Mouse (Mus musculus) hindbrain, postnatal 0 days (tissue): ENCODE measurements at regions not wholly inside any gene's neighbourhood (a gene's known extent, or its start where the extent isn't known, plus 50 kb on each side); places are given as distances from the start of the nearest gene placed in this dataset.

ENCODE experiments used
- ATAC-seq: fragments of 200-750 bp; cut with Nextera tagmentation; 2 replicates; pipeline ENCODE4 v1.8.0; 2017; ENCODE audit warnings: mild to moderate bottlenecking, moderate TSS enrichment, moderate library complexity
- DNase-seq: peaks from one replicate; pipeline ENCODE4 v3.0.0-alpha.2; 2015; ENCODE audit warnings: low spot score
- H3K27ac ChIP-seq: fragments of 300-500 bp; sonication (generic); 2 replicates; pipeline ENCODE4 v1.5.1; 2014; ENCODE audit warnings: mild to moderate bottlenecking
- H3K27me3 ChIP-seq: fragments of 300-500 bp; sonication (generic); 2 replicates; pipeline ENCODE4 v1.6.1; 2014; ENCODE audit warnings: low read length, mixed read lengths; ENCODE audit not compliant: insufficient read depth
- H3K36me3 ChIP-seq: fragments of 300-500 bp; sonication (generic); 2 replicates; pipeline ENCODE4 v1.6.1; 2014; ENCODE audit warnings: low read length, mixed read lengths; ENCODE audit not compliant: insufficient read depth
- H3K4me1 ChIP-seq: fragments of 300-500 bp; sonication (generic); 2 replicates; pipeline ENCODE4 v1.6.1; 2014; ENCODE audit warnings: antibody characterized with exemption, low read length, mixed read lengths; ENCODE audit not compliant: insufficient read depth
- H3K4me2 ChIP-seq: fragments of 300-500 bp; sonication (generic); 2 replicates; pipeline ENCODE4 v1.6.1; 2014; ENCODE audit warnings: low read depth, mild to moderate bottlenecking, low read length, moderate library complexity, mixed read lengths
- H3K4me3 ChIP-seq: fragments of 300-500 bp; sonication (generic); 2 replicates; pipeline ENCODE4 v1.5.1; 2014; ENCODE audit warnings: low read length
- H3K9ac ChIP-seq: fragments of 300-500 bp; sonication (generic); replicated peaks from 2 replicates; pipeline ENCODE4 v1.6.1; 2014; ENCODE audit warnings: mild to moderate bottlenecking, low read length, moderate library complexity, mixed read lengths
- H3K9me3 ChIP-seq: fragments of 300-500 bp; sonication (generic); 2 replicates; pipeline ENCODE4 v1.6.1; 2016; ENCODE audit warnings: low read length, mixed read lengths
- CTCF ChIP-seq: IDR thresholded peaks from 2 replicates; pipeline ENCODE4 v1.5.1; 2016; ENCODE audit warnings: antibody characterized with exemption, control low read depth, low read depth
- WGBS: fragments of 180-500 bp; shearing (Covaris S2); extraction: QIAGEN DNeasy Blood & Tissue Kit; methylation state at CpG from one replicate; pipeline ENCODE4 v1.1.7; 2014; 5-methylcytosine and 5-hydroxymethylcytosine counted together

- Histone ChIP-seq H3K9ac (no peak overlapping the region), H3K36me3 (no peaks in the 10 kb centered on the region), H3K4me2 (no peak overlapping the region), H3K27me3 (no peaks in the 10 kb centered on the region), H3K4me3 (no peak overlapping the region), H3K9me3 (no peaks in the 10 kb centered on the region), H3K27ac (no peak overlapping the region), H3K4me1 (no peaks in the 10 kb centered on the region)
- DNase-seq: no peak
- TF ChIP-seq CTCF: no peak
- ATAC-seq: no peak
- 92% methylated on average over 3 of the region's 3 CpGs for WGBS
Measured at GRCm38 (mm10) chr3:136471693-136472092, 145.8 kb upstream of the Bank1 start.

GRCm38 (mm10) chr3:136462747-136463146 lies 136.9 kb upstream of the Bank1 start:
- 84% methylated on average over 3 of the region's 3 CpGs for WGBS

GRCm38 (mm10) chr3:136456471-136457117 lies 130.7 kb upstream of the Bank1 start:
- Histone ChIP-seq H3K4me1 (no peaks in the 10 kb centered on the region), H3K9me3 (no peaks in the 10 kb centered on the region), H3K36me3 (no peaks in the 10 kb centered on the region), H3K27ac (no peak overlapping the region), H3K27me3 (no peaks in the 10 kb centered on the region), H3K4me3 (no peak overlapping the region), H3K4me2 (no peak overlapping the region), H3K9ac (no peak overlapping the region)
- DNase-seq (peak; percentile 67), ATAC-seq (peak; percentile 72)
- 54% methylated on average over 10 of the region's 10 CpGs for WGBS
- TF ChIP-seq CTCF: no peak

More at GRCm38 (mm10) chr3:136462747-136463146, 136.9 kb upstream of the Bank1 start:
- H3K4me2 ChIP-seq: no peak overlapping the region
- no peaks in the 10 kb centered on the region for H3K27me3 ChIP-seq
- ATAC-seq (no peak), DNase-seq (no peak)
- H3K4me3 ChIP-seq: no peak overlapping the region
- no peaks in the 10 kb centered on the region for H3K36me3 ChIP-seq
- no peaks in the 10 kb centered on the region for H3K4me1 ChIP-seq
- no peaks in the 10 kb centered on the region for H3K9me3 ChIP-seq
- H3K27ac ChIP-seq: no peak overlapping the region
- H3K9ac ChIP-seq: no peak overlapping the region
- no peak for TF ChIP-seq CTCF

DNA sequence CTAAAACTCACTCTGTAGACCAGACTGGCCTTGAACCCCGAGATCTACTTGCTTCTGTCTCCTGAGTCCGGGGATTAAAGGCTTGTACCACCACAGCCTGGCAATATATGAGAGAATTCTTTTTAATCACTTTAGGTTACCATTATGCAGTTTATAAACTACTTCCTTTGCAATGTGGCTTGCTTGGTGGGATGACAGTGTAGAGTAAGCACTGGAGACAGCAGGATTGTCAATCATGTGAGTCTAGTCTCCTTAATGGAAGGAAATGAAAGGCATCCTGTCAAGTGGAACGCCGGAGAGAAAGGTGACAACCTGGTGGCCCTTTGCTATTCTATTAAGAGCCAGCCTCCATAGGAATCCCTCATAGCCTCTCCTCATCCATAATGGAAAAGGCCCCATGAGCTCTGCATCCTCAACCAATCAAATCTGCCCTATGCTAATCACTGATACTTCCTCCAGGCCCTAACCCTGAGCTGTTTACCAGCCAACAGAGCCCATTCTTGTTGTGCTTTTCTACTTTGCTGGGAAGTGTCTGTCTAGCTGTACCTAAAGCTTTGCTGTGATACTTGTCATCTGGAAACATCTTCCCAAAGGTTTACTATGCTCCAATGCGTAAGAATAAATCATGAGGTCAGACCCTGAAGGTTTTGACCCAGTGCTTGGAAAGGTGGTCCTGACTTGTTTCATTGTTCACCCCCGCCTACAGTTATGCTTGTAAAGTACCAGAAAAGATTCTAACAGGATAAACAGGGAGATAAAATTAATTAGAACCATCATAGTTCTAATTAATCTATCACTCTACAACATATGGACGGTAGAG lies 130.0 kb upstream of the Bank1 start:
- no peak overlapping the region for H3K4me2 ChIP-seq
- no peak for TF ChIP-seq CTCF
- 47% methylated on average over 7 of the region's 7 CpGs for WGBS
- DNase-seq (no peak), ATAC-seq (no peak)
- no peaks in the 10 kb centered on the region for H3K9me3 ChIP-seq
- H3K27me3 ChIP-seq: no peaks in the 10 kb centered on the region
- H3K27ac ChIP-seq: no peak overlapping the region
- H3K9ac ChIP-seq: no peak overlapping the region
- no peaks in the 10 kb centered on the region for H3K36me3 ChIP-seq
- H3K4me1 ChIP-seq: no peaks in the 10 kb centered on the region
- H3K4me3 ChIP-seq: no peak overlapping the region

GRCm38 (mm10) chr3:136454967-136455366 lies 129.1 kb upstream of the Bank1 start:
- no peak for ATAC-seq

DNA sequence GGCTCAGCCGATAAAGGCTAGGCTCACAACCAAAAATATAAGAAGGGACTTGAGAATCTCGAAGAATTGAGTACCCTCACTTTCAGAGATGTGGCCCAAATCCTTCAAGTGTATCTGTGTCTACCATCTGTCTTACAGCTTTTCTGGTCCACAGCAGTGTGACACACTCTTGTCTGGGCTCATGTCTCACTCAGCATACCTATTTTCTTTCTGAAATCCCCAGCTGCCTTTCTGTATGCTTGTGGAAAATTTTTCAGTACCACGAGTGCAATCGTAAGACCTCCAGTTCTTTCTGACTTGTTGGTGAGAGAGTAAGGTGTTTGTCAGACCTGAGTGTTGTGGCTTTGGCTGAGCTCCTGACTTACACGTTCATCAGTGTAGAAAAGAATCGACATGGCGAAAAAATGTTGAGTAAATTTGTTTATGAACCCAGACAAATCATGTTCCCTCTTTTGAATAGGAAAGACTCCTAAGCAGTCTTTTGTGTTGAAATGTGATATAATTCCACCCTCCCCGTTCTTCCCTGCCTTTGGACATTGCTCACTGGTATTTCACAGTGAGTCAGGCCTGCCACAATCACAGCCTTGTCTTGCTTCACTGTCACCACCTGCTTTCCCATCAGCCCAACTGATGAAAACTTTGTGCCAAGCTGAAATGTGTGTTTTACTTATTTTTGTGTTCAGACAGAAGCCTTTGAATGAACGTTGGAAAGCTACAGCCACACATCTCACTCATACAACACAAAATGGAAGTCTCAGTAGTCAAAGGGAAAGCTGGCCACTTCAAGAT lies 125.3 kb upstream of the Bank1 start:
- no peak for TF ChIP-seq CTCF
- H3K4me2 ChIP-seq: no peak overlapping the region
- ATAC-seq (no peak), DNase-seq (no peak)
- no peaks in the 10 kb centered on the region for H3K36me3 ChIP-seq
- no peaks in the 10 kb centered on the region for H3K9me3 ChIP-seq
- no peak overlapping the region for H3K4me3 ChIP-seq
- no peak overlapping the region for H3K9ac ChIP-seq
- no peaks in the 10 kb centered on the region for H3K27me3 ChIP-seq
- no peaks in the 10 kb centered on the region for H3K4me1 ChIP-seq
- 78% methylated on average over 9 of the region's 9 CpGs for WGBS
- no peak overlapping the region for H3K27ac ChIP-seq

More at GRCm38 (mm10) chr3:136454967-136455366, 129.1 kb upstream of the Bank1 start:
- H3K27ac ChIP-seq: no peak overlapping the region
- H3K4me1 ChIP-seq: no peaks in the 10 kb centered on the region
- H3K36me3 ChIP-seq: no peaks in the 10 kb centered on the region
- no peak overlapping the region for H3K9ac ChIP-seq
- no peaks in the 10 kb centered on the region for H3K27me3 ChIP-seq
- no peak for TF ChIP-seq CTCF
- H3K4me3 ChIP-seq: no peak overlapping the region
- no peak overlapping the region for H3K4me2 ChIP-seq
- H3K9me3 ChIP-seq: no peaks in the 10 kb centered on the region
- no peak for DNase-seq
- WGBS: 83% methylated on average over 3 of the region's 3 CpGs
